Mouse (Mus musculus) hindbrain, embryonic 10.5 days (tissue): ENCODE results near the gene Foxa3. TPM values are rescaled to one million over a fixed set of nuclear protein-coding genes. Genes with fewer than 3 reads are reported as not detected.

Experiments
- DNase-seq: peaks from one replicate; pipeline ENCODE4 v3.0.0-alpha.2; 2017; ENCODE audit warnings: low spot score
- H3K27ac ChIP-seq: fragments of 300-500 bp; sonication (generic); 2 replicates; pipeline ENCODE4 v1.5.1; 2016; ENCODE audit warnings: mild to moderate bottlenecking, moderate library complexity
- H3K27me3 ChIP-seq: fragments of 300-500 bp; sonication (generic); 2 replicates; pipeline ENCODE4 v1.6.1; 2016; ENCODE audit warnings: mild to moderate bottlenecking; ENCODE audit not compliant: poor library complexity, insufficient read depth, severe bottlenecking
- H3K36me3 ChIP-seq: fragments of 300-500 bp; sonication (generic); 2 replicates; pipeline ENCODE4 v1.6.1; 2016; ENCODE audit warnings: mild to moderate bottlenecking, moderate library complexity
- H3K4me1 ChIP-seq: fragments of 300-500 bp; sonication (generic); replicated peaks from 2 replicates; pipeline ENCODE4 v1.6.1; 2016; ENCODE audit warnings: mild to moderate bottlenecking
- H3K4me3 ChIP-seq: fragments of 300-500 bp; sonication (generic); 2 replicates; pipeline ENCODE4 v1.5.1; 2016; ENCODE audit warnings: mild to moderate bottlenecking, moderate library complexity
- H3K9me3 ChIP-seq: fragments of 300-500 bp; sonication (generic); 2 replicates; pipeline ENCODE4 v1.6.1; 2016; ENCODE audit warnings: mild to moderate bottlenecking, moderate library complexity
- WGBS: fragments of 180-500 bp; shearing (Covaris S2); methylation state at CpG from one replicate; pipeline ENCODE4 v1.1.7; 2016; 5-methylcytosine and 5-hydroxymethylcytosine counted together
- polyA plus RNA-seq: library from polyadenylated mRNA; unstranded; fragments of >200 nt; fragmentation: Nextera tagmentation; extraction: Ambion mirVana; gene quantifications from 2 replicates; pipeline ENCODE4 v1.2.1, GENCODE M21; 2016

The Foxa3 gene
- polyA plus RNA-seq, 1 experiment from 2014 or later = not detected

DNA sequence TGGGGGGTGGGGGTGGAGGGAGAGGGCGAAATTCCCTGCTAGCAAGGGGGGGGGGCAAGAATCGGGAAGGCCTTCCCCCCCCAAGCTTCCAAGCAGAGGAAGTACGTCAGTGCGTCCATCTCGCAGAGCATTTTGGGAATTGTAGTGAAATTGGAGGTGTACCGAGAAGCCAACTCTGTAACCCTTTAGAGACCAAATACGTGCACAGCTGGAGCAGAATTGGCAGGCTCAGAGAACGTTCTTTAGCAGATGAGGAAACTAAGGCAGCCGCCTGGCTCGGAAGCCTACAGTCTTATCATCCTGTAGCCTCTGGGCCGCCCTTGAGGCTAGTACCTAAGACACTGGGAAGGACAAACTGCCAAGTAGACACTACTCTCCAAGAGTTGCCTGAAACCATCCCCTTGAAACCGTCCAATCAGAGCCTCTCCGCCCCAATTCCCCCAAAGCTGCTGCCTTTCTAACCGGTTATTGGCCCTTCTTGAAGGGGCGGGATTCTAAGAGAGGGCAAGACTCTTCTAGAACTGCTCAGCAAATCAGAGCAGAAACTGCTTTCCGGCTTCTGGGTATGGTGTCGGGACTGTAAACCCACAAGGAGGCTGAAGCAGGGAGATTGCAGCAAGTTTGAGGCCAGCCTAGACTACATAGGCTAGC lies 20.4 kb downstream of the Foxa3 start:
- 2% methylated on average over 17 of the region's 17 CpGs for WGBS
- Histone ChIP-seq H3K36me3 (peaks cover 33% of the 10 kb centered on the region), H3K9me3 (no peaks in the 10 kb centered on the region), H3K27me3 (no peaks in the 10 kb centered on the region), H3K27ac (peak overlapping the region; percentile 92), H3K4me3 (peak overlapping the region; percentile 53), H3K4me1 (peaks cover 90% of the 10 kb centered on the region)
- peak; percentile 80 for DNase-seq

DNA sequence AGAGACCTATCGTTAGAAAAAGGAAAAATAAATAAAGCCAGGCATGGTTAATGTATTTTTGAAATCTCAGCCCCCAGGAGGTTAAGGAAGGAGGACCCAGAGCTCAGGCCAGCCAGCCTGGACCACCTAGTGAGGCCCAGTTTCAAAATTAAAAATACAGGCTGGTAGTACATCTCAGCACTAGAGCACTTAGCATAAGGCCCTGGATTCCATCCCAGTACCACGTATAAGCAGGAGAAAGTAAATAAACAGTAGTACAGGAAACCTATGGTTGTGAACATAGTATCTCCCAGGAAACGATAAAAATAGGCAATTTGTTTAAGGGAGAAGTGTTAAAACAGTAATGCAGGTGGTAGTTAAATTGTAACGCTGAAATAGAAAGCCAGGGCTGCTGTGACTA lies 21.2 kb downstream of the Foxa3 start:
- H3K4me1 ChIP-seq = peaks cover 82% of the 10 kb centered on the region
- H3K27ac ChIP-seq = peak overlapping the region; percentile 92
- H3K36me3 ChIP-seq = peaks cover 32% of the 10 kb centered on the region
- H3K4me3 ChIP-seq = peak overlapping the region; percentile 53
- no peaks in the 10 kb centered on the region for H3K27me3 ChIP-seq
- WGBS = 53% methylated on average over 4 of the region's 4 CpGs
- DNase-seq = no peak
- H3K9me3 ChIP-seq = no peaks in the 10 kb centered on the region

DNA sequence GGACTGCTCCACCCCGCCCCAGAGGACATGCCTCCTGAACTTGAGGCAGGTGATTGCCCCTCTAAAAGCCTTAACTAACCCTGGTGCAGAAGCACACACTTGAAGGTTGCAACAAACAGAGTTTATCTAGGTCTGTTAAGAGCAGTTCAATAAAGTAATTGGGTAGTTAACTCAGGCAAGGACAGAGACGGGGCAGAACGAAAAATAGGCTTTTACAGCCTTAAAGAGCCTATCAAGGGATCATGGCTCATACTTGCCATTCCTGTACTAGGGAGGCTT lies 21.6 kb downstream of the Foxa3 start:
- no peaks in the 10 kb centered on the region for H3K27me3 ChIP-seq
- peaks cover 29% of the 10 kb centered on the region for H3K36me3 ChIP-seq
- no peaks in the 10 kb centered on the region for H3K9me3 ChIP-seq
- H3K4me1 ChIP-seq = peaks cover 79% of the 10 kb centered on the region
- DNase-seq = no peak
- H3K27ac ChIP-seq = no peak overlapping the region
- H3K4me3 ChIP-seq = no peak overlapping the region; the same call in 1 of the 2 replicates
- 80% methylated on average over 3 of the region's 3 CpGs for WGBS

DNA sequence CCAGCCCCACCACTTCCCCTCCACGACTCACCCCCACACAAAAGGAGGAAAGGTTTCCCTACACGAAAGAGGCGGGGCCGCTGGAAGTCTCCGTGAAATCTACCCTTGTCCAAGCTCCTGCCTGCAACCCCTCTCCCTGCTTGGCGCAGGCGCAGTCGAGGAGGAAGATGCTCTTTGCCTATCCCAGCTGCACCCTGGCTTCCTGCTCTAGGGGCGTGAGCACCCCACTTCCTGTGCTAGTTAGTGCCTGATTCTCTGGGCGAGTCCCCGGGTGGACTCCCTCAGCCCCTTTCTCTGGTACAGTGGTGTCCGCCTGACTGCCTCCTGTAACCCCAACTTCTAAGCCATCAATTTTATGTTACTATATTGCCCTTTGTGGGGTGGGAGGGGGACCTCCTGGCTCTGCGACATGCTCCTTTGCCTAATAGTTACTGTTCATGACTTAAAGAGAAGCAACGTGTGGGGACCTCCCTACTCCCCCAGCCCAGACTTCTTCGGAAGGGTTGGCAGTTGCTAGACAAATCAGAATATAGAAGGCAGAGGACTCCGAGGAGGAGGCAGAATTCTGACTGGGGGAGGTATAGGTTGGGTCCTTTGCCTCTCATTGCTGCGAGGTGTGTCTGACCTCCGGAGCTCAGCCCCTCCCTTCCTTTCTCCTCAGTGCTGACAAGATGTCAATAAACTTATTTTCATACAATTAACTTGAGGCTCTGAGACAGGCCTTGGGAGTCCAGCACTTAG lies 22.1 kb downstream of the Foxa3 start:
- H3K4me3 ChIP-seq = peak overlapping the region; percentile 50
- peaks cover 74% of the 10 kb centered on the region for H3K4me1 ChIP-seq
- peak overlapping the region; percentile 82 for H3K27ac ChIP-seq
- WGBS = 37% methylated on average over 18 of the region's 18 CpGs
- DNase-seq = peak; percentile 64
- H3K9me3 ChIP-seq = no peaks in the 10 kb centered on the region
- H3K36me3 ChIP-seq = peaks cover 30% of the 10 kb centered on the region
- H3K27me3 ChIP-seq = no peaks in the 10 kb centered on the region

DNA sequence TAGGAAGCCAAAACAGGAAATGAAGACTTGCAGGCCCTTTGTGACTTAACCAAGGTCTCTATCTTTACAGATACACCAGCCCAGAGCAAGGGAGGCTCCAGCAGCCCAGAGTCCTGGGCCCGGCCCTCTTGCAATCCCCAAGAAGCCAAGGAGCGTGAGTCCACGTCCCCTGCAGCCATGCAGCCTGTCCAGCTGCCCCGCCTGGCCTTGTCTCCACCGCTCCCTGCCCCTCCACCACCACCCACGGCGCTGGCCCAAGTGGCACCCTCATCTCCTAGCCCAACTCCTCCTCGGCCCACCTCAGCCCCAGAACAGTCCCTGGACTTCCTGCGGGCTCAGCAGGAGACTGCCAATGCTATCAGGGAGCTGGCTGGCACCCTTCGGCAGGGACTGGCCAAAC lies 22.9 kb downstream of the Foxa3 start:
- Histone ChIP-seq H3K27ac (peak overlapping the region; percentile 82), H3K27me3 (no peaks in the 10 kb centered on the region), H3K36me3 (peaks cover 30% of the 10 kb centered on the region), H3K9me3 (no peaks in the 10 kb centered on the region), H3K4me3 (peak overlapping the region; percentile 50), H3K4me1 (peaks cover 65% of the 10 kb centered on the region)
- 54% methylated on average over 10 of the region's 10 CpGs for WGBS
- no peak for DNase-seq

DNA sequence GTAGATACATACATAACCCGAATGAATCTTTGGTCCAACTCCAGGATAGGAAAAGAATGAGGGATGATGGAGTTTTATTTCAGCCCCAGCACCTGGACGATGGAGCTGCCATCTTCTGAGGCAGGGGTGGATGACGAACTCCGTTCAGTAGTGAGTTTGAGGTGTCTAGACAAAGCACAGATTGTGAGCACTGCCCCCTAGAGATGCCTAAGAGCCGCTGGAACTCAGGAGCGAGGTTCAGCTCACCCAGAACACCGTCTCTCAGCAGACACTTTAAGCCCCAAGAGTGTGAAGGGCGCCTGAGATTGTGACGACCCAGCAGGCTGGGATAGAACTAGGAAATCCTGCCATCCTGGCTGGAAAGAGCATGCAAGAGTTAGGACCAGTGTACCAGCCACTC lies 24.5 kb downstream of the Foxa3 start:
- 48% methylated on average over 9 of the region's 9 CpGs for WGBS
- H3K4me1 ChIP-seq = peaks cover 52% of the 10 kb centered on the region
- no peak overlapping the region for H3K4me3 ChIP-seq
- H3K27me3 ChIP-seq = peaks cover 3% of the 10 kb centered on the region
- H3K36me3 ChIP-seq = peaks cover 27% of the 10 kb centered on the region
- H3K27ac ChIP-seq = no peak overlapping the region
- no peak for DNase-seq
- no peaks in the 10 kb centered on the region for H3K9me3 ChIP-seq

DNA sequence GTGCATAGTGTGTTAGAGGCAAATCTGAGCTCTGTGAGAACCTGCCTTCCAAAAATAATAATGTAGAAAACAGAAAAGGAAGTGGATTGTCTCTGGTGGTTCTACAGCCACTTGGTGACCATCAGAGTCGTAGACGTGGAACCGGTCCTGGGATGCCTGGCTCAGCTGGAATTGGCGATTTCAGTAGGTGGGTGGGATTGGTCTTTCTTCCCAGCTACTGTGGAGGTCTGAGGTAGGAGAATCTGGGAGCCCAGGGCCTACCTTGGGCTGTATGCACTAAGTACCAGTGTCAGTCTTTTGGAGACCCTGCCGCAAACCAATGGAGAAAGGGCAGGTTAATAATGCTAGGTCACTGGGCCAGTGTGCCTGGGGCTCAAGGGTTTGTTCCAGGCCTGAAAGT lies 30.3 kb downstream of the Foxa3 start:
- H3K27ac ChIP-seq = no peak overlapping the region
- peaks cover 30% of the 10 kb centered on the region for H3K36me3 ChIP-seq
- peaks cover 36% of the 10 kb centered on the region for H3K27me3 ChIP-seq
- H3K9me3 ChIP-seq = no peaks in the 10 kb centered on the region
- WGBS = 87% methylated on average over 5 of the region's 5 CpGs
- no peak for DNase-seq
- H3K4me3 ChIP-seq = peak overlapping the region; percentile 58; the same call in 1 of the 2 replicates
- peaks cover 38% of the 10 kb centered on the region for H3K4me1 ChIP-seq

DNA sequence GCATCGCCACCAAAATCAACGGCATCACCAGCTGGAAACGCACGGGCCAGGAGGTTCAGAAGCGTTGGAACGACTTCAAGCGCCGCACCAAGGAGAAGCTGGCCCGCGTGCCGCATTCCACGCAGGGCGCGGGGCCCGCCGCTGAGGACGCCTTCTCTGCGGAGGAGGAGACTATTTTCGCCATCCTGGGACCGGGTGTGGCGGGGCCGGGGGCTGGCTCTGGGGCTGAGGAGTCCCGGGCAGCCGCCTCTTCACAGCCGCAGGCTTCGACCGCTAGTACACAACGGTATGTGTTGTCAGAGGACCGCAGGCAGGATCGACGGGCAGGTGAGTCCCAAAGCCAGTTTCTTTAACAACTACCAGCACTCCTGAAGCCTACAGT lies 31.1 kb downstream of the Foxa3 start:
- Histone ChIP-seq H3K27me3 (peaks cover 38% of the 10 kb centered on the region), H3K9me3 (no peaks in the 10 kb centered on the region), H3K27ac (peak overlapping the region; percentile 88), H3K4me1 (peaks cover 38% of the 10 kb centered on the region), H3K36me3 (peaks cover 24% of the 10 kb centered on the region), H3K4me3 (peak overlapping the region; percentile 58)
- peak; percentile 44 for DNase-seq
- 4% methylated on average over 31 of the region's 31 CpGs for WGBS

DNA sequence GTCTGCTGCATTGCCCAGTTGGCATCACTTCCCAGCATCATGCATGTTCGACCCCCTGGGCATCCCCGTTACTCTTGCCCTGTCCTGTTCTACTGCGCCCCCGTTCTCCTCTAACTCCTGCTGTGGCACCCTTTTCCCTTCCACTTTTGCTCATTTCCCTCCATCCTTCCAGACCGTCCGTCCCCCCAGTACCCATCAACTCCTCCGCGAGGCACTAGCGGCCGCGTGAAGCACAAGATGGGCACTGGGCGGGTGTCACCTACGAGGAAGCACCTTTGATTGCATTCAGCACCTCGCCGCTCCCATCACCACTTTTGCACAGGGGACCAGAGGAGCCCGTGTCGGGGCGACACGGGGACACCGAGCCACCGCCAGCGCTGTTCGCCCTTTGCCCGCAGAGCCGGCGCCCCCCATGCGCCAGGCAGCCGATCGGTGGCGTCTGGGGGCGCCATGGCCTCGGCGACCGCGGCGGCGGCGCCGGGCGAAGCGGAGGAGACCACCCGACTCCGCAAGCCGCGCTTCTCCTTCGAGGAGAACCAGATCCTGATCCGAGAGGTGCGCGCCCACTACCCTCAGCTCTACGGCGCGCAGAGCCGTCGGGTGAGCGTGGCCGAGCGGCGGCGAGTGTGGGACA lies 31.6 kb downstream of the Foxa3 start:
- Histone ChIP-seq H3K4me3 (peak overlapping the region; percentile 58), H3K9me3 (no peaks in the 10 kb centered on the region), H3K36me3 (peaks cover 22% of the 10 kb centered on the region; the same call in 1 of the 2 replicates), H3K27ac (peak overlapping the region; percentile 88), H3K27me3 (peaks cover 38% of the 10 kb centered on the region), H3K4me1 (peaks cover 38% of the 10 kb centered on the region)
- peak; percentile 43 for DNase-seq
- WGBS = under 1% methylated on average over 59 of the region's 59 CpGs

DNA sequence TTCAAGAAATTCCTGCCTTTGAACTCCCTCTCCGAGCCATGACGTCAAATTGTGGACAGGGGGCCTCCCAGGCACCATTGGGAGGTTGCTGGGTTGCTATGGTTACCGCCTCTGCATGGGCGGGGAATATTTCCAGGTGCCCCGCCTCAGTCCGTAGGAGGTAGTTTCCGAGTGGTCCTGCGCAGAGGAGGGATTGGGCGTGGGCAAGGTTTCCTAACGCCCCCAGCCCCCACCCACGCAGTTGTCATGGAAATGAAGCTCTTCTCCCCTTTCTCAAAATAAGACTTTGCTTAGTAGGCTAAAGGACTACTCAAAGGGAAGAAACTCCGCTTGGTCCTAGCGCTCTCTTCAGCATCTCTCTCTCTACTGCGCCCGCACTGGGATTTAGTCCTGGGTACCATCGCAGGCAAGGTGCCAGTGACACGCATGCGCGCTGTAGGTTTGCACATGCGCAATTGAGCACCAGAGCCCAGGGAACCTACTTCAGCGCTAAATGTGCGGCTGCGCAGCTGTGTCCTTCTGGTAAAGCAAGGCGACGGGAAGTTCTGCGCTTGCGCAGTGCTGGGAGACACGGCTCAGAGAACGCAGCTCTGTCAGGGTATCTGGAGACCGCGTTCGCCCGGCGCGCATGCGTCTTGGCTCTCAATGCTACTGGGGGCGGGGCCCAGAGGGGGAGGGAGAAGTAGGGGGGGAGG lies 32.6 kb downstream of the Foxa3 start, which contains the start of gene Mypop:
Gene Mypop, plus strand, starts transcription at position 645 of the 695 bp plus-strand sequence.
- Histone ChIP-seq H3K4me3 (peak within 1 kb of the TSS; percentile 58), H3K27me3 (peaks cover 38% of the 10 kb centered on the region), H3K9me3 (no peaks in the 10 kb centered on the region), H3K27ac (peak within 1 kb of the TSS; percentile 88), H3K36me3 (peaks cover 12% of the 10 kb centered on the region; the same call in 1 of the 2 replicates), H3K4me1 (peaks cover 38% of the 10 kb centered on the region)
- DNase-seq = peak; percentile 100
- WGBS = under 1% methylated on average over 37 of the region's 37 CpGs

DNA sequence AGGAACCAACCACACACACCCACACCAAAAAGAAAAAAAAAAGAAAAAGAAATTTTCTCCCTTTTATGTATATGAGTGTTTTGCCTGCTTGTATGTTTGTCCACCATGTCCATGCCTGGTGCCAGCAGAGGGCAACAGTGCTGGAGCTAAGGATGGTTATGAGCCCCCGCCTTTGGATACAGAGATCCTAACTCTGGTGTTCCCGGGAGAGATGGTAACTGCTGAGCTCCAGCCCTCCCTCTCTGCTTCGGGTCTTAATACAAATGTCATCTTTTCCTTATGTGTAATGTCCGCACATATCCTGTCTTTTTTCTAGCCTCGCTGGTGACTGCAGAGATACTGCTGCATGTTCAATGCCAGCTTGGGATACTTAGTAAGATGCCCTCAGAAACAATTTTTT lies 33.3 kb downstream of the Foxa3 start:
- 11% methylated on average over 5 of the region's 5 CpGs for WGBS
- Histone ChIP-seq H3K27ac (peak overlapping the region; percentile 88), H3K9me3 (no peaks in the 10 kb centered on the region), H3K4me3 (peak overlapping the region; percentile 58), H3K36me3 (peaks cover 7% of the 10 kb centered on the region; the same call in 1 of the 2 replicates), H3K4me1 (peaks cover 37% of the 10 kb centered on the region), H3K27me3 (peaks cover 38% of the 10 kb centered on the region)
- DNase-seq = peak; percentile 31

DNA sequence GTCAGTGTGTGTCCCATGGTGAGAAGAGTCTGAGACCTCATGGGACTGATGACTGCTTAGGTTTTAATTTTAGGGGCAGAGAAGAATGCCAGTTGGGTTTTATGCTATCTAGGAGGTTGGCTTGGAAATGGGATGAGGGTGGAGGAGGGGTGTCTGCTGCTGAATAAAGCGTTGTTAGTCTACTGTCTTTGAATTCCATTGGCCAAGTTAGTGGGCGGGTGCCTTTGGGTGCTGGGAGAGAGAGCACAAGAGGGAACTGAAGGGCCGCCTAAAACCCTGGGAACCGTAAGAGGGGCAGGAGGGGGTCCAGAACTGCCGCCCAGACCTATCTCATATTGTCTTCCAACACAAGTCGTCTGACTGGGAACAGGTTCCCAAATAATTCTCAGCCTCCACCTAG lies 34.6 kb downstream of the Foxa3 start:
- H3K9me3 ChIP-seq = no peaks in the 10 kb centered on the region
- WGBS = 73% methylated on average over 6 of the region's 6 CpGs
- DNase-seq = no peak
- peaks cover 36% of the 10 kb centered on the region for H3K4me1 ChIP-seq
- no peak overlapping the region for H3K4me3 ChIP-seq
- H3K27me3 ChIP-seq = peaks cover 35% of the 10 kb centered on the region
- no peak overlapping the region for H3K27ac ChIP-seq
- H3K36me3 ChIP-seq = 0 out of 2 replicates have a peak, but pooled peaks cover 3% of the 10 kb centered on the region
